Mouse (Mus musculus): Measurements from ENCODE around the gene Kcnh1. TPM values are rescaled to one million over a fixed set of nuclear protein-coding genes. Genes with fewer than 3 reads are reported as not detected.

Gene Kcnh1
- polyA plus RNA-seq, 1 experiment from 2014 or later: not detected

DNA sequence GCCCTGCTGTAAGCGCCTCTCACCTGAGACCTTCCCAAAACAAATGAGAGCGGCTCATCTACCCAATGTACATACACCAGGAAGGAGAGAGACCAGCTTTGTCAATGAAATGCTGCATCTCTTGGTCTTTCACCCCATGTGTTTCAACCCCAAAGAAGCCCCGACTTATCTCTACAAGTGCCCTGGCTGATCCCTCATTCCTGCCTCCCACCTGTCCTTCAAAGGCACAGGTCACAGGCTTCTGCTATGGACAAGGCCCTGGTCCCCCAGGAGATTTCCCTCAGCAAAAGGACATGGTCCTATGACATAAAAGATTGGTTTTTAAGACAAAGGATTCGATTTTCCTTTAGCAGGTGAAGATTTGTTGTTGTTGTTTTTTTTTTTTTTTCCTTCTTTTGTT lies 353.1 kb downstream of the Kcnh1 start:
- no peak overlapping the region for H3K4me3 ChIP-seq (ENCODE audit: low read depth, low read length)
- no peaks in the 10 kb centered on the region for H3K9me3 ChIP-seq (replicated peaks; ENCODE audit: control insufficient read depth, low read length)
- ATAC-seq (ENCODE audit: low read depth): no peak
- no peaks in the 10 kb centered on the region for H3K36me3 ChIP-seq (ENCODE audit: control insufficient read depth, insufficient read depth)
- H3K27me3 ChIP-seq (ENCODE audit: control insufficient read depth, insufficient read depth, low read depth, low read length): no peaks in the 10 kb centered on the region
- no peaks in the 10 kb centered on the region for H3K4me1 ChIP-seq (ENCODE audit: control insufficient read depth, low read depth, low read length)
- WGBS (ENCODE audit: insufficient replicate concordance): 60% methylated on average over 4 of the region's 4 CpGs
- no peak overlapping the region for H3K4me2 ChIP-seq (ENCODE audit: low read depth, low read length)
- H3K9ac ChIP-seq (ENCODE audit: low read depth, low read length): no peak overlapping the region
- H3K27ac ChIP-seq (ENCODE audit: low read length): no peak overlapping the region

DNA sequence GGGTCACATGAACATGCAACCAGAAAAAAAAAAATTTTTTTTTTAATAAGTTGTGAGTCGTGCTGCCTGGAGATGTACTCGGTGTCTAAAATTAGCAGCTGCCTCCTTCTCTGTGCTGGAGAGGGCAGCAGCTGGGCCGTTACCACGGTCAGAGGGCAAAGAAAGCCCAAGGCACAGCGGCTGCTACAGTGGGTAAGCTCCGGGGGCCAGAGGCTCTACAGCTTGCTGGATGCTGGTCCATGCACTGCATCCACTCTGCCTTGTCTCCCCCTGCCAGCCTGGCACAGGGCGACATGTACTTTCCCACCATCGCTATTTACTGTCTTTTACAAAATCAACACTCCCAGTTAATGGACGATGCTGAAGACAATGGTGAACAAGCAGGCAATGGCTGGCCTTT lies 353.5 kb downstream of the Kcnh1 start:
- Histone ChIP-seq H3K36me3 (ENCODE audit: control insufficient read depth, insufficient read depth) (no peaks in the 10 kb centered on the region), H3K4me2 (ENCODE audit: low read depth, low read length) (no peak overlapping the region), H3K9me3 (replicated peaks; ENCODE audit: control insufficient read depth, low read length) (no peaks in the 10 kb centered on the region), H3K9ac (ENCODE audit: low read depth, low read length) (no peak overlapping the region), H3K27ac (ENCODE audit: low read length) (no peak overlapping the region), H3K4me1 (ENCODE audit: control insufficient read depth, low read depth, low read length) (no peaks in the 10 kb centered on the region), H3K27me3 (ENCODE audit: control insufficient read depth, insufficient read depth, low read depth, low read length) (no peaks in the 10 kb centered on the region), H3K4me3 (ENCODE audit: low read depth, low read length) (no peak overlapping the region)
- WGBS (ENCODE audit: insufficient replicate concordance): 55% methylated on average over 9 of the region's 9 CpGs
- ATAC-seq (ENCODE audit: low read depth): no peak

DNA sequence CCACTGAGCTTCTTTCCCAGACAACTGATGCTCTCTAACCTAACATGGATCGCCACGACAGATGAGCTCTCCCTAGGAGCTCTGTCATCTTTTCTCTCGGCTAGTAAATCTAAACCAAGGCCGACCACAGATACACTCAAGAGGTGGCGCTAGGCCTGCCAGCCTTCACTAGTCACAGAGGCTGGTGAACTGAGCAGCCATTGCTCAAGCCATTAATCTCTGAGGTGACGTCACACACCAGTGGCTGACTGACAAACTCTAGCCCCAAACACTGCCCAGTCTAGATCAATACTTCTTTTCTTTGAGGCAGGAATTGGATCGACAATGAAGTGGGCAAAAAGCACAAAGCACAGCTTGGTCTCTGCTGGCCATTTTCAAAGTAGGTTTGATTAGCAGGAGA lies 354.3 kb downstream of the Kcnh1 start:
- Histone ChIP-seq H3K4me2 (ENCODE audit: low read depth, low read length) (no peak overlapping the region), H3K27me3 (ENCODE audit: control insufficient read depth, insufficient read depth, low read depth, low read length) (no peaks in the 10 kb centered on the region), H3K4me1 (ENCODE audit: control insufficient read depth, low read depth, low read length) (no peaks in the 10 kb centered on the region), H3K36me3 (ENCODE audit: control insufficient read depth, insufficient read depth) (no peaks in the 10 kb centered on the region), H3K9me3 (replicated peaks; ENCODE audit: control insufficient read depth, low read length) (no peaks in the 10 kb centered on the region), H3K4me3 (ENCODE audit: low read depth, low read length) (no peak overlapping the region), H3K9ac (ENCODE audit: low read depth, low read length) (no peak overlapping the region), H3K27ac (ENCODE audit: low read length) (no peak overlapping the region)
- no peak for ATAC-seq (ENCODE audit: low read depth)
- WGBS (ENCODE audit: insufficient replicate concordance): 66% methylated on average over 7 of the region's 7 CpGs

- WGBS (ENCODE audit: insufficient replicate concordance): 18% methylated on average over 1 of the region's 1 CpGs
- Histone ChIP-seq H3K4me1 (ENCODE audit: control insufficient read depth, low read depth, low read length) (no peaks in the 10 kb centered on the region), H3K4me2 (ENCODE audit: low read depth, low read length) (no peak overlapping the region), H3K9ac (ENCODE audit: low read depth, low read length) (no peak overlapping the region), H3K9me3 (replicated peaks; ENCODE audit: control insufficient read depth, low read length) (no peaks in the 10 kb centered on the region), H3K36me3 (ENCODE audit: control insufficient read depth, insufficient read depth) (no peaks in the 10 kb centered on the region), H3K4me3 (ENCODE audit: low read depth, low read length) (no peak overlapping the region), H3K27ac (ENCODE audit: low read length) (no peak overlapping the region), H3K27me3 (ENCODE audit: control insufficient read depth, insufficient read depth, low read depth, low read length) (no peaks in the 10 kb centered on the region)
- no peak for ATAC-seq (ENCODE audit: low read depth)
Measured at GRCm38 (mm10) chr1:192546843-192547242, 356.3 kb downstream of the Kcnh1 start.

- H3K4me3 ChIP-seq (ENCODE audit: low read depth, low read length): no peak overlapping the region
- no peak overlapping the region for H3K27ac ChIP-seq (ENCODE audit: low read length)
- no peaks in the 10 kb centered on the region for H3K4me1 ChIP-seq (ENCODE audit: control insufficient read depth, low read depth, low read length)
- WGBS (ENCODE audit: insufficient replicate concordance): 50% methylated on average over 3 of the region's 3 CpGs
- no peak overlapping the region for H3K9ac ChIP-seq (ENCODE audit: low read depth, low read length)
- no peaks in the 10 kb centered on the region for H3K9me3 ChIP-seq (replicated peaks; ENCODE audit: control insufficient read depth, low read length)
- no peak overlapping the region for H3K4me2 ChIP-seq (ENCODE audit: low read depth, low read length)
- no peaks in the 10 kb centered on the region for H3K27me3 ChIP-seq (ENCODE audit: control insufficient read depth, insufficient read depth, low read depth, low read length)
- no peaks in the 10 kb centered on the region for H3K36me3 ChIP-seq (ENCODE audit: control insufficient read depth, insufficient read depth)
- ATAC-seq (ENCODE audit: low read depth): no peak
Measured at GRCm38 (mm10) chr1:192550561-192550960, 360.0 kb downstream of the Kcnh1 start.

GRCm38 (mm10) chr1:192555516-192555915 lies 364.9 kb downstream of the Kcnh1 start:
- ATAC-seq (ENCODE audit: low read depth): no peak
- no peaks in the 10 kb centered on the region for H3K27me3 ChIP-seq (ENCODE audit: control insufficient read depth, insufficient read depth, low read depth, low read length)
- no peak overlapping the region for H3K4me3 ChIP-seq (ENCODE audit: low read depth, low read length)
- no peak overlapping the region for H3K4me2 ChIP-seq (ENCODE audit: low read depth, low read length)
- no peaks in the 10 kb centered on the region for H3K4me1 ChIP-seq (ENCODE audit: control insufficient read depth, low read depth, low read length)
- no peak overlapping the region for H3K9ac ChIP-seq (ENCODE audit: low read depth, low read length)
- WGBS (ENCODE audit: insufficient replicate concordance): 48% methylated on average over 4 of the region's 4 CpGs
- no peaks in the 10 kb centered on the region for H3K9me3 ChIP-seq (replicated peaks; ENCODE audit: control insufficient read depth, low read length)
- no peaks in the 10 kb centered on the region for H3K36me3 ChIP-seq (ENCODE audit: control insufficient read depth, insufficient read depth)
- H3K27ac ChIP-seq (ENCODE audit: low read length): no peak overlapping the region

DNA sequence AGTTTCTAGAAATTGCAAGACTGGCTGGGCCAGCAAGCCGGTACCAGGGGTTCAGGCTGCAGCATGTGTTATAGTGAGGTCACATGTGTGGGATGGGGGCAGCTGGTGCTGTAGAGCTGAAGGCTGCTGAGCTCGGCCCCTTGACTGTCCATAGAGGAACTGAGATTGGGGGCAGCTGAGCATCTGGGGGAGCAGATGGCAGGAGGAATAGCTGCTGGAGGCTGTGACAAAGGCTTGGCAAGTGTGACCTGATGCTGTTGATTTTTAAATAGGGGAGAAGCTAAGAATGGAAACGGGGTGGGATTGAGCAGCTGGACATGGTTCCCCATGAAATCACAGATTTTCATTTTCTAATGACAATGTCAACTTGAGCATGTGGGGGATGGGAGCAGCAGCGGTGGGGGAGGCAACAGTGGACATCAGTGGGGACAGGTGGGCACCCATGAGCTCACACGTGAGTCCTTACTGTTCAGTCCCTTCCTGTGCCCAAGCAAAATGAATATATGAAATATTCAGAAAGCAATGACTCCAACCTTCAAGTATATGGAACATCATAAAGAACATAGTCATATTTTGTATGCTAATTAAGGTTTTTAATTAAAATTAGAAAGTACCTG lies 367.5 kb downstream of the Kcnh1 start:
- no peak overlapping the region for H3K9ac ChIP-seq (ENCODE audit: low read depth, low read length)
- ATAC-seq (ENCODE audit: low read depth): no peak
- H3K4me1 ChIP-seq (ENCODE audit: control insufficient read depth, low read depth, low read length): no peaks in the 10 kb centered on the region
- WGBS (ENCODE audit: insufficient replicate concordance): 58% methylated on average over 5 of the region's 5 CpGs
- no peaks in the 10 kb centered on the region for H3K36me3 ChIP-seq (ENCODE audit: control insufficient read depth, insufficient read depth)
- no peaks in the 10 kb centered on the region for H3K9me3 ChIP-seq (replicated peaks; ENCODE audit: control insufficient read depth, low read length)
- no peak overlapping the region for H3K4me2 ChIP-seq (ENCODE audit: low read depth, low read length)
- no peak overlapping the region for H3K27ac ChIP-seq (ENCODE audit: low read length)
- H3K27me3 ChIP-seq (ENCODE audit: control insufficient read depth, insufficient read depth, low read depth, low read length): no peaks in the 10 kb centered on the region
- H3K4me3 ChIP-seq (ENCODE audit: low read depth, low read length): no peak overlapping the region

- Histone ChIP-seq H3K4me1 (ENCODE audit: control insufficient read depth, low read depth, low read length) (no peaks in the 10 kb centered on the region), H3K4me2 (ENCODE audit: low read depth, low read length) (no peak overlapping the region), H3K27ac (ENCODE audit: low read length) (no peak overlapping the region), H3K27me3 (ENCODE audit: control insufficient read depth, insufficient read depth, low read depth, low read length) (no peaks in the 10 kb centered on the region), H3K9ac (ENCODE audit: low read depth, low read length) (no peak overlapping the region), H3K9me3 (replicated peaks; ENCODE audit: control insufficient read depth, low read length) (no peaks in the 10 kb centered on the region), H3K4me3 (ENCODE audit: low read depth, low read length) (no peak overlapping the region), H3K36me3 (ENCODE audit: control insufficient read depth, insufficient read depth) (no peaks in the 10 kb centered on the region)
- WGBS (ENCODE audit: insufficient replicate concordance): 59% methylated on average over 1 of the region's 1 CpGs
- no peak for ATAC-seq (ENCODE audit: low read depth)
Measured at GRCm38 (mm10) chr1:192559341-192559740, 368.8 kb downstream of the Kcnh1 start.
